Mouse (Mus musculus) layer of hippocampus, adult 9-11 months (tissue): ENCODE measurements around the gene Dapk2.
A peak's percentile ranks its signal among the peaks of the same experiment; 100 is the strongest.

Experiments used
- DNase-seq: peaks from one replicate; pipeline ENCODE4 v3.0.0; 2022

Dapk2 gene

GRCm38 (mm10) chr9:66189026-66189425 lies 31.0 kb downstream of the Dapk2 start:
- no peak for DNase-seq

- no peak for DNase-seq
Observed at GRCm38 (mm10) chr9:66194003-66194402, 36.0 kb downstream of the Dapk2 start.

- DNase-seq: no peak
Observed at GRCm38 (mm10) chr9:66196561-66196960, 38.5 kb downstream of the Dapk2 start.

- no peak for DNase-seq
Observed at GRCm38 (mm10) chr9:66198533-66198932, 40.5 kb downstream of the Dapk2 start.

- DNase-seq: no peak
Observed at GRCm38 (mm10) chr9:66199657-66200410, 41.8 kb downstream of the Dapk2 start.

GRCm38 (mm10) chr9:66200411-66200789 lies 42.4 kb downstream of the Dapk2 start:
- DNase-seq: no peak

- no peak for DNase-seq
Observed at GRCm38 (mm10) chr9:66201665-66202064, 43.6 kb downstream of the Dapk2 start.

GRCm38 (mm10) chr9:66202463-66202862 lies 44.4 kb downstream of the Dapk2 start:
- no peak for DNase-seq

GRCm38 (mm10) chr9:66205702-66206101 lies 47.7 kb downstream of the Dapk2 start:
- peak; percentile 39 for DNase-seq

- no peak for DNase-seq
Observed at GRCm38 (mm10) chr9:66206825-66207224, 48.8 kb downstream of the Dapk2 start.

- no peak for DNase-seq
Observed at GRCm38 (mm10) chr9:66211420-66211819, 53.4 kb downstream of the Dapk2 start.

- no peak for DNase-seq
Observed at GRCm38 (mm10) chr9:66212088-66212487, 54.1 kb downstream of the Dapk2 start.

GRCm38 (mm10) chr9:66212802-66213201 lies 54.8 kb downstream of the Dapk2 start:
- no peak for DNase-seq

- DNase-seq: no peak
Observed at GRCm38 (mm10) chr9:66213386-66214032, 55.5 kb downstream of the Dapk2 start.

GRCm38 (mm10) chr9:66215551-66215950 lies 57.5 kb downstream of the Dapk2 start:
- no peak for DNase-seq

- DNase-seq: no peak
Observed at GRCm38 (mm10) chr9:66217970-66218369, 59.9 kb downstream of the Dapk2 start.

GRCm38 (mm10) chr9:66218917-66219725 lies 61.1 kb downstream of the Dapk2 start:
- no peak for DNase-seq

- DNase-seq: no peak
Observed at GRCm38 (mm10) chr9:66223872-66224271, 65.8 kb downstream of the Dapk2 start.

GRCm38 (mm10) chr9:66225737-66226485 lies 67.9 kb downstream of the Dapk2 start:
- no peak for DNase-seq

- no peak for DNase-seq
Observed at GRCm38 (mm10) chr9:66228456-66229151, 70.6 kb downstream of the Dapk2 start.

- no peak for DNase-seq
Observed at GRCm38 (mm10) chr9:66231820-66232479, 73.9 kb downstream of the Dapk2 start.

GRCm38 (mm10) chr9:66236615-66237014 lies 78.6 kb downstream of the Dapk2 start:
- DNase-seq: no peak
